Mouse (Mus musculus) heart, embryonic 11.5 days (tissue): ENCODE results near the gene Rnf168. TPM values are rescaled to one million over a fixed set of nuclear protein-coding genes. Genes with fewer than 3 reads are reported as not detected.
"Not testable (repeated sequence)": the region's sequence is repeated elsewhere in the genome, so short reads cannot be mapped to it uniquely, and the experiment has no call there.

Experiments used
- ATAC-seq: fragments of 200-750 bp; cut with Nextera tagmentation; replicated peaks from 2 replicates; pipeline ENCODE4 v1.8.0; 2017; ENCODE audit warnings: moderate library complexity; ENCODE audit not compliant: insufficient number of reproducible peaks, low FRiP score, low TSS enrichment
- H3K27ac ChIP-seq: fragments of 300-500 bp; sonication (generic); 2 replicates; pipeline ENCODE4 v1.5.1; 2014; ENCODE audit warnings: mild to moderate bottlenecking, low read depth, low read length
- H3K27me3 ChIP-seq: fragments of 300-500 bp; sonication (generic); 2 replicates; pipeline ENCODE4 v1.6.1; 2014; ENCODE audit warnings: mild to moderate bottlenecking, low read length, mixed read lengths; ENCODE audit not compliant: control insufficient read depth, insufficient read depth
- H3K36me3 ChIP-seq: fragments of 300-500 bp; sonication (generic); 2 replicates; pipeline ENCODE4 v1.6.1; 2014; ENCODE audit warnings: mild to moderate bottlenecking, low read length, moderate library complexity, mixed read lengths; ENCODE audit not compliant: control insufficient read depth, insufficient read depth
- H3K4me1 ChIP-seq: fragments of 300-500 bp; sonication (generic); 2 replicates; pipeline ENCODE4 v1.6.1; 2014; ENCODE audit warnings: low read length; ENCODE audit not compliant: control insufficient read depth, insufficient read depth
- H3K4me2 ChIP-seq: fragments of 300-500 bp; sonication (generic); 2 replicates; pipeline ENCODE4 v1.6.1; 2014; ENCODE audit warnings: mild to moderate bottlenecking, moderate library complexity
- H3K4me3 ChIP-seq: fragments of 300-500 bp; sonication (generic); 2 replicates; pipeline ENCODE4 v1.5.1; 2014; ENCODE audit warnings: low read depth, low read length
- H3K9ac ChIP-seq: fragments of 300-500 bp; sonication (generic); 2 replicates; pipeline ENCODE4 v1.6.1; 2014; ENCODE audit warnings: mild to moderate bottlenecking, low read depth, low read length, moderate library complexity
- H3K9me3 ChIP-seq: fragments of 300-500 bp; sonication (generic); replicated peaks from 2 replicates; pipeline ENCODE4 v1.6.1; 2016; ENCODE audit warnings: low read length; ENCODE audit not compliant: control insufficient read depth
- WGBS: fragments of 180-500 bp; shearing (Covaris S2); extraction: QIAGEN DNeasy Blood & Tissue Kit; methylation state at CpG from one replicate; pipeline ENCODE4 v1.1.7; 2014; ENCODE audit not compliant: insufficient replicate concordance; 5-methylcytosine and 5-hydroxymethylcytosine counted together
- polyA plus RNA-seq: library from polyadenylated mRNA; unstranded; fragments of >200 nt; fragmentation: Nextera tagmentation; extraction: Ambion mirVana; gene quantifications from 2 replicates; pipeline ENCODE4 v1.2.1, GENCODE M21; 2014

Rnf168 gene
- polyA plus RNA-seq, 1 experiment from 2014 or later, result 18.7 TPM

DNA sequence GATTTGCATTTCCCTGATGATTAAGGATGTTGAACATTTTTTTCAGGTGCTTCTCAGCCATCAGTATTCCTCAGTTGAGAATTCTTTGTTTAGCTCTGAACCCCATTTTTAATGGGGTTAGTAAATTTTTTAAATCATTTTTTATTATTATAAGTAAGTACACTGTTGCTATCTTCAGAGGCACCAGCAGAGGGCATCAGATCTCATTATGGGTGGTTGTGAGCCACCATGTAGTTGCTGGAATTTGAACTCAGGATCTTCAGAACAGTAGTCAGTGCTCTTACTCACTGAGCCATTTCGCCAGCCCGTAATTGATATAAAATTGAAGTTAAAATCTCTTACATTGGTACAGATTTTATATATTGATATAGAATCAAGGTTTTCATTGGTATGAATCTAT lies 13.0 kb upstream of the Rnf168 start:
- H3K4me3 ChIP-seq, H3K27me3 ChIP-seq, H3K4me2 ChIP-seq, ATAC-seq, H3K9ac ChIP-seq, H3K9me3 ChIP-seq, H3K36me3 ChIP-seq, H3K4me1 ChIP-seq, H3K27ac ChIP-seq: not testable (repeated sequence)
- 84% methylated on average over 2 of the region's 2 CpGs for WGBS

DNA sequence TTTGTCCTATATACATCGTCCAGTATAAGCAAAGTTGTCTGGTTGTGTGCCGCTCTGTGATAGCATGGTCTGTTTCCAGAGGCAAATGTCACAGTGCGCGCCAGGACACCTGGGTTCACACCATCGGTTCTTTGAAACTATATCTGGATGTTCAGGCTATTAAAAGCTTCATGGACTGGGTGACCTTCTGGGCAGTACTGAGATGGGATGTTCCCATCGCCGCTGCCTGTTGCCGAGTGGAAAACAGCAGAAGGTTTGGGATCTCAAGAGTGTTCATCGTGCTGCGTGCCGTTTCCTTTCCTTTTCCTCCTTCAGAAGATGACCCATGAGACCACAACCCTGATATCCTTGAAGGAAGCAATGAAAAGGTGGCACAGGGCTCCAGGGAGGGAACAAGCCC lies 6.0 kb upstream of the Rnf168 start, which contains the start of gene Smco1:
Smco1 (plus strand) TSS at position 178 of the 400 bp plus-strand sequence.
- no peaks in the 10 kb centered on the region for H3K4me1 ChIP-seq
- H3K9me3 ChIP-seq, result no peaks in the 10 kb centered on the region
- H3K36me3 ChIP-seq, result no peaks in the 10 kb centered on the region
- no peak within 1 kb of the TSS for H3K4me3 ChIP-seq
- no peak within 1 kb of the TSS for H3K27ac ChIP-seq
- no peaks in the 10 kb centered on the region for H3K27me3 ChIP-seq
- no peak within 1 kb of the TSS for H3K9ac ChIP-seq
- no peak within 1 kb of the TSS for H3K4me2 ChIP-seq
- 73% methylated on average over 11 of the region's 11 CpGs for WGBS
- no peak for ATAC-seq

DNA sequence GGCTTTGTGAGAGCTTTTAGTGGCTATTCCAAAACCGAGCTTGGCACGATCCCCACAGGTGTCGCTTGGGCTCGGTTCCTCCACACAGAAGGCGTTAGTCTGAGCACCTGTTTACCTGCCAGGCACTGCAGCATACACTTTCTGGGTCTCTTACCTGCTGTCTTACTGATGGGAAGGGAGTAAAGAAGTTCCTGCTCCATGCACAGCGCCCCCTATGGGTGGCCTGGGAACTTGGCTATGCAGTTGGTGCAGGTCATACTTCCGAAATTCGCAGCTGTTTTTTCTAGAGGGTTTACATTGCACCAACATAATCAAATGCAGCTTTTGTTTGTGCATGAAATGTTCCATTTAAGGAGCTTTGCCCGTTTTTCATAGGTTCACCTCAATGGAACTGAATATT lies 3.9 kb upstream of the Rnf168 start:
- H3K9me3 ChIP-seq, result no peaks in the 10 kb centered on the region
- H3K4me3 ChIP-seq, result no peak overlapping the region
- no peak overlapping the region for H3K9ac ChIP-seq
- H3K4me1 ChIP-seq, result no peaks in the 10 kb centered on the region
- H3K27ac ChIP-seq, result no peak overlapping the region
- no peaks in the 10 kb centered on the region for H3K27me3 ChIP-seq
- 48% methylated on average over 9 of the region's 9 CpGs for WGBS
- no peak for ATAC-seq
- no peaks in the 10 kb centered on the region for H3K36me3 ChIP-seq
- no peak overlapping the region for H3K4me2 ChIP-seq

DNA sequence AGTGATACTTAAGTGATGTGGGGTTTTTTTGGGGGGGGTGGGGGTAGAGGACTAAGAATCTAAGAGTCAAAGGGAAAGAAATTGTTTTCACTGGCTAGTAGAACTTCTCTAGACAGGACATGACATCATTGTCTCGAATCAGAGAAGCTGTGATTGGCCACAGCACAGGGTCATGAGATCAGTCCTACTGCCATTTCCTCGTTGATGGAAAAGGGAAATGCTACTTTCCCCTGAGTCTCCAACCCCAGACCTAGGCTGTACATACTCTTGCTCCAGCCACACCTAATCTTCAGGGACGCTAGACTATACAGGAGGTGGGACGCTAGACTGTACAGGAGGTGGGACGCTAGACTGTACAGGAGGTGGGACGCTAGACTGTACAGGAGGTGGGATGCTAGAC lies 2.2 kb upstream of the Rnf168 start:
- H3K9me3 ChIP-seq, result 0 out of 2 replicates have a peak, but pooled peaks cover 3% of the 10 kb centered on the region
- no peaks in the 10 kb centered on the region for H3K27me3 ChIP-seq
- H3K4me2 ChIP-seq, result no peak overlapping the region
- H3K36me3 ChIP-seq, result peaks cover 4% of the 10 kb centered on the region
- no peak overlapping the region for H3K4me3 ChIP-seq
- H3K4me1 ChIP-seq, result 0 out of 2 replicates have a peak, but pooled peaks cover 4% of the 10 kb centered on the region
- H3K9ac ChIP-seq, result no peak overlapping the region
- WGBS, result 86% methylated on average over 6 of the region's 6 CpGs
- no peak for ATAC-seq
- H3K27ac ChIP-seq, result no peak overlapping the region

DNA sequence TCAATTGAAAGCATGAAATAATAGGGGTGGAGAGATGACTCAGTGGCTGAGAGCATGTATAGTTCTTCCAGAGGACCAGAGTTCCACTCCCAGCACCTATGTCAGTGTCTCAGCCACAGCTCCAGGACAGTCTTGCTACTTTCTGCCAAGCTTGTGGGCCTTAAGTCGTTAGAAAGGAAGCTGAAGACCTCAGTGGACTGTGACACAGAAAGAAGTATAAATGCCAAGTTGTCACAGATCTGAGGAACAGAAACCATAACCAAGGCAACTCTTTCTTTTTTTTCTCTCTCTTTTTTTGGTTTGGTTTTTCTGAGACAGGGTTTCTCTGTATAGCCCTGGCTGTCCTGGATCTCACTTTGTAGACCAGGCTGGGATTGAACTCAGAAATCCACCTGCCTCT lies 1.4 kb upstream of the Rnf168 start:
- Histone ChIP-seq H3K4me1 (0 out of 2 replicates have a peak, but pooled peaks cover 4% of the 10 kb centered on the region), H3K4me3 (no peak overlapping the region), H3K9ac (no peak overlapping the region), H3K9me3 (0 out of 2 replicates have a peak, but pooled peaks cover 3% of the 10 kb centered on the region), H3K27me3 (no peaks in the 10 kb centered on the region), H3K36me3 (peaks cover 7% of the 10 kb centered on the region), H3K4me2 (no peak overlapping the region), H3K27ac (no peak overlapping the region)
- ATAC-seq, result no peak
- 71% methylated on average over 1 of the region's 1 CpGs for WGBS

DNA sequence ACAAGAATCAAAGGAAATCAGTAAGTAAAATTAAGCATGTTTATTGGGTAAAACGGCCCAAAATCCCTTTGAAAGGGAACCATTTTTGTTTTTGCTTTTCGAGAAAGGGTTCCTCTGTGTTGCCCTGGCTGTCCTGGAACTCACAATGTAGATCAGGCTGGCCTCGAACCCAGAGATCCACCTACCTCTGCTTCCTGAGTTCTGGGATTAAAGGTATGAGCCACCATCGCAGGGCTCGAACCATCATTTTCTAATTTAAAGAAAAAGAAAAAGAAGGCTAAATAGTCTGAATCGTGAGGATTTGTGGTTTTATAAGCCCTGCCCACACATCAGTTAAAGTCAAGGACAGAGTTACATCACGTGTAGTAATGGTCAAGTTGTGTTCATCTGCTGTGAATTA lies 1.1 kb downstream of the Rnf168 start:
- no peak for ATAC-seq
- Histone ChIP-seq H3K9me3 (0 out of 2 replicates have a peak, but pooled peaks cover 3% of the 10 kb centered on the region), H3K4me1 (0 out of 2 replicates have a peak, but pooled peaks cover 4% of the 10 kb centered on the region), H3K4me3 (peak overlapping the region; percentile 74), H3K36me3 (peaks cover 16% of the 10 kb centered on the region), H3K27me3 (no peaks in the 10 kb centered on the region), H3K9ac (peak overlapping the region; percentile 94), H3K4me2 (peak overlapping the region; percentile 76), H3K27ac (no peak overlapping the region)
- 55% methylated on average over 7 of the region's 7 CpGs for WGBS

DNA sequence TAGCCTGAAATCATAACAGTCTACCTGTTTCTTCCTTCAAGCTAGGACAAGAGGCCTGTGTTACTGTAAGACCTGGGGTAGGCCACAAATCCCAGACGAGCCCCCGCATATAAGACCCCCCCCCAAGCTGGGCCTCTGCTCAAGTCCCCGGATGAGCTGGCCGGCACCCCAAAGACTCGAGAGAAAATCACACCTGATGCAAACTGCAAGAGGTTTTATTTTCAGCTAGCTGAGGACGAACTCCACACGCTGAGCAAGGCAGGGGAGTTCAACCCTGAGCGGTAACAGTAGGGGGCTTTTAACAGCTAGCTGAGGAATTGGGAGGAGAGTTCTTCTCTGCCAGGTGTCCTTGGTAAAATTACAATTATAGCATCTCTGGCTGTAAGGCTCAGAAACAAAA lies 3.0 kb downstream of the Rnf168 start:
- 0 out of 2 replicates have a peak, but pooled peaks cover 4% of the 10 kb centered on the region for H3K4me1 ChIP-seq
- no peak for ATAC-seq
- no peak overlapping the region for H3K27ac ChIP-seq
- no peaks in the 10 kb centered on the region for H3K27me3 ChIP-seq
- 96% methylated on average over 8 of the region's 8 CpGs for WGBS
- H3K9me3 ChIP-seq, result 0 out of 2 replicates have a peak, but pooled peaks cover 3% of the 10 kb centered on the region
- no peak overlapping the region for H3K4me3 ChIP-seq
- H3K4me2 ChIP-seq, result no peak overlapping the region
- H3K9ac ChIP-seq, result no peak overlapping the region
- peaks cover 28% of the 10 kb centered on the region for H3K36me3 ChIP-seq

DNA sequence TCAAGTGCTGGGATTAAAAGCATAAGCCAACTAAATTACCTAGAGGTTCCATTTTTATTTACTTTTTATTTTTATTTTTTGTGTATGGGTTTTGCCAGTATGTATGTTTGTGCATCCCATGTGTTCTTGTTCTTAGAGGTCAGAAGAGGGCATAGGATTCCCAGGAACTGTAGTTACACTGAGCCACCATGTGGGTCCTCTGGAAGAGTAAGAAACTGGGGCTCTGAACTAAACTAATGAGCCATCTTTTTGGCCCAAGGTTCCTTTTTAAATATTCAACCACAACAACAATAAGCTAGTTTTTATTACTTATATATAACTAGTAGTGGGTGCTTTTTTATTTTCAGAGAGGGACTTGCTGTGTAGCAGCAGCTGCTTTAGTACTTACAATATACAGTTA lies 5.3 kb downstream of the Rnf168 start:
- H3K27me3 ChIP-seq, result no peaks in the 10 kb centered on the region
- H3K9ac ChIP-seq, result no peak overlapping the region
- no peak overlapping the region for H3K27ac ChIP-seq
- H3K9me3 ChIP-seq, result 0 out of 2 replicates have a peak, but pooled peaks cover 3% of the 10 kb centered on the region
- peaks cover 30% of the 10 kb centered on the region for H3K36me3 ChIP-seq
- no peak for ATAC-seq
- H3K4me1 ChIP-seq, result 0 out of 2 replicates have a peak, but pooled peaks cover 4% of the 10 kb centered on the region
- H3K4me2 ChIP-seq, result no peak overlapping the region
- no peak overlapping the region for H3K4me3 ChIP-seq

DNA sequence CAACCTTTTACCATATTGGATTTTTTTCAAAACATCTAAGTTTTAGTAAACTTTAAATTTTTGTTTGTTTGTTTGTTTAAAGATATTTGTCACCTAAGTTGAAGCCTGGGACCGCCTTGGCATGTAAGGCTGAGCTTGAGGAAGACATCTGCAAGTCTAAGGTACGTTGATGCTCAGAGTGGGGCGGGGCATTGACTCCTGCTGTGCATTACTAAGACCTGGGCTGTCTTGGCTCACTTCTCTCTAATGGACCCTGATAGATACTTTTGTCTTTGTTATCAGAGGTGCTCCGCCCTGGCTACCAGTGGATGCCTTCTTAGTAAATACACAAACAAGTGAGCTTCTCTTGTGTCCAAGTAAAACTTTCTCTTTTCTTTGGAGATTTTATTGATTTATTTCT lies 14.6 kb downstream of the Rnf168 start:
- H3K27ac ChIP-seq, result no peak overlapping the region
- H3K4me2 ChIP-seq, result no peak overlapping the region
- H3K27me3 ChIP-seq, result no peaks in the 10 kb centered on the region
- 90% methylated on average over 4 of the region's 4 CpGs for WGBS
- no peak overlapping the region for H3K4me3 ChIP-seq
- H3K9ac ChIP-seq, result no peak overlapping the region
- H3K4me1 ChIP-seq, result no peaks in the 10 kb centered on the region
- ATAC-seq, result no peak
- no peaks in the 10 kb centered on the region for H3K9me3 ChIP-seq
- H3K36me3 ChIP-seq, result peaks cover 24% of the 10 kb centered on the region
